Mouse (Mus musculus) ovary, adult 18-20 months (tissue): ENCODE measurements around the gene Tulp4.

Experiments used
- DNase-seq: peaks from one replicate; pipeline ENCODE4 v3.0.0; 2022; ENCODE audit warnings: low spot score, mixed read lengths

Tulp4 gene

DNA sequence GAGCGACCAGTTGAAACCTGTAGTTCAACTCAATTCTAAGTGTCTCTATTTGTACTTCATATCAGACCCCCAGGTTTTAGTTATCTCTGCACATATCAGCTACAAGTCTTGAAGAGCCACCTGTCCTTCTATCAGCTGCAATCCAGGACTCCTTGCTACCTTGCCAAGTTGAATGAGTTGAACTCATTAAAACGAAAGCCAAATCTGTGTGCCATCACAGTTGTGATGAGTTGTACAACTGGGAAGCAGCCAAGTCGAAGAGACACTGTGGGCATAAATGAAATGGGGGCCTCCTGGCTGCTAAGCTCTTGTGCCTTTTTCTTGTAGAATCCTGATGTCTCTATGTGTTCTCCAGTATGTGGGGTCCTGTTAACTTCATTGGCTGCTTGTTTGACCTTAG, 19.2 kb downstream of the Tulp4 start:
- DNase-seq: no peak

DNA sequence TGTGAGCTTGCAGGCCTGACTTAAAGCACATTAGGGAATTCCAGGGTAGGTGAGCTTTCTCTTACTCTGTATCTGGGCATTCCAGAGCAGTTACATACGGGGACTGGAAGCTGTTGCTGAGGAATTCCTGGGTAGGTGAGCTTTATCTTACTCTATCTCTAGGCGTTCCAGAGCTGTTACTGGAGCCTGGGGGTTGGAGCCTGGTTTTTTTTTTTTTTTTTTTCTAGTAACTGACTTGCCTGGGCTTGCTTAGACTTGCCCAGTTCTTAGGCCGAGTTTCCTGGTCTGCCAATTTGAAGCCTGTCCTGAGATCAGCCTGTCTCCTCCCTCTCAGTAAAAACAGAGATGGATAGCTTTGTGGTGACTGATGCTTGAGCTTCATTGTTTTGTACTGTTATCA, 21.8 kb downstream of the Tulp4 start:
- DNase-seq: no peak

DNA sequence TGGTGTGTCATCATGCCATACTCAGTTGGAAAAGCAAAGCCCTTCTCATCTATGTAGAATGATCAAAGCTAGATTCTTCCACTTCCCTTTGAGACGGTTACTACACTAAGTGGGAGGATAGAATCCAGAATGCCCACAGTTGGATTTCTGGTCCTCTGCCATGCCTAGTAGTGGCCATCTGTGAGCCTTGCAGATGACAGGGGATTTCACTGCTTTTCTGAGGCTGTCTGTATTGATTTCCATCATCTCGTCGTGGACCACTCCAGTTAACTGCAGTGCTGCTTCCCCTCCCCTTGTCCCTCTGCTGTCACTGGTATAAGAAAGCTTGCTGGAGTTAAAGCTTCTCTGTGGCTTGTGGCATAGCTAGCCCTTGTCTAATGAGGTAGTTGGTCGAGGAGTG, 23.1 kb downstream of the Tulp4 start:
- no peak for DNase-seq

DNA sequence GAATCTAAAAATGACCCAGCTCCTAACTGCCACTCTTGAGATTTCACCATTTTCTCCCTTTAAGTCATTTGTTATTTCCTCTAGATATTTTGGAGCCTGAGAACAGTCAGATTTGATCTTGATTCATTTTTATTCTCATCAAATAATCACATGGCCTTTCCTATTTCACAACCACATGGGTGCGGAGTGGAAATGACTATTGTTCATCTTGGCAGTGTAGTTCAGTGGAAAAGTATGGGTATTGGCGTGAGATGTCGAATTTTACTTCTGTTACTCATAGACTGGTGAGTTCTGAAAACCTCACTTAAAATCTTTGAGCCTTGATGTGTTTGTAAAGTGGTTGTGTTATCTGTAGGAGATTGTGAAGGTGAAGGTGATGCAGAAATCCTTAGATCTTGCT, 24.8 kb downstream of the Tulp4 start:
- DNase-seq: no peak

DNA sequence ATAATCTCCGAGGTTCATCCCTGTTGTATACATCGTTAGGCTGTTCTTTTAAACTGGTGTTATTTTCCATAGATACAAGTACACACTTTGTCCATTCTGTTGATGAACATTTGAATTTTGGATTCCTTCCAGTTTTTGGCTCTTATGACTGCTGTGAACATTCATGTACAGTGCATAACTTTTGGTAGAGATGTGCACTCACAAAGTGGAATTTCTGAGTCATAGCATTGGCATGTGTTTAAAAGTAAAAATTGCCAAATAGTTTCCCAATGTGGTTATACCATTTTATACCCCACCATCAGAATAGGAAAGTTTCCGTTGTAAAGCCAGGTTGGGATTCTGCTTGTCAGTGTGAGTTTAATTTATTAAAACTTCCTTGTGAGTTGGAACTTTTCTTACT, 34.6 kb downstream of the Tulp4 start:
- DNase-seq: no peak

DNA sequence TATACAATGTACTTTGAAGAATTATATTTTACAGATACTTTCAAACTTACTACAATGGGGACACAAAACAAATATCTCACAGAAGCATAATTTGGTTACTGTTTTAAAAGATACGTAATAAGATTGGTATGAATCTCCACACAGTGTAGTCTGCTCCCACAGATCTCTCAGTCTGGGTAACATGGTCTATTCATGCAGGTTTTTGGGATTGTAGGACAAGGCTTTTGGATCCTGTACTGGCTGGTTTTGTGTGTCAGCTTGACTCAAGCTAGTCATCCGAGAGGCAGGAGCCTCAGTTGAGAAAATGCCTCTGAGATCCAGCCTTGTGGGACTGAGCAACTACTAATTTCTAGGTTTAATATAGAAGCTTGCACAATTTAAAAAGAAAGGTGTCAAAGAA, 35.1 kb downstream of the Tulp4 start:
- no peak for DNase-seq

DNA sequence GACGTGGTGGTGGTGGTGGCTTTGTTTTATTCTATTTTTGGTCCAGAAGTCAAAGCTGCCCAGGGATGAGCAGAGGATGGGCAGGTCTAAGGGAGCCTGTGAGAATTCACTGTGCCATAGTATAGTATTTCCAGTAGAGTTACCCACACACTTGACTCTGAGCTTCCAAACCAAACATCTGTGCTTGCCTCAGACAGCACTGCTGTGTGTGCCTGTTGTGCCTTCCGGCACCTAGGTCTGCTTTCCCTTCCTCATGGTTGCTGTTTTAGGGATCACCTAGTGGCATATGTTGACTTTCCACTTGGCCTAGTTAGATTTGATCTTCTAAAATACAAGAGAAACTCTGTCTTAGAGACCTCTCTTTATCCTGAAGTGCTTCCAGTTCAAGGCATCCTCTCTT, 39.0 kb downstream of the Tulp4 start:
- no peak for DNase-seq

DNA sequence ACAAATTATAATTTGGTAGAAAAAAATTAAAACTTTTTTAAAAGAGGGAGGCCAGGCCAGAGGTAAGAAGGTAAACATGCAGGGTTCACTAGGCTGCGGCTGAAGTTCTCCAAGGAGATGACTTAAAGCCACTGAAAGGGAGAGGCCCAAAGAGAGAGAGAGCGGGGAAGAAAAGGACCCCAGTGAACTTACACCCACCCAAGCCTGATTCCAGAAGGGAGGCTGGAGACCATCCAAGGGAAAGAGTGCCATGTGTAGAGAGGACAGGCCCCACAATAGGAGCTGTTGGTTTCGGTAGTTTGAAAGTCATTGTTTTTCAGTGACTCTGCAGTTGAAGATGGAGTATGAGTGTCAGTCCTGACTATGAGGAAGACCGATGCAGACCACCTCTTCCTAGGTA, 46.7 kb downstream of the Tulp4 start:
- DNase-seq: no peak

DNA sequence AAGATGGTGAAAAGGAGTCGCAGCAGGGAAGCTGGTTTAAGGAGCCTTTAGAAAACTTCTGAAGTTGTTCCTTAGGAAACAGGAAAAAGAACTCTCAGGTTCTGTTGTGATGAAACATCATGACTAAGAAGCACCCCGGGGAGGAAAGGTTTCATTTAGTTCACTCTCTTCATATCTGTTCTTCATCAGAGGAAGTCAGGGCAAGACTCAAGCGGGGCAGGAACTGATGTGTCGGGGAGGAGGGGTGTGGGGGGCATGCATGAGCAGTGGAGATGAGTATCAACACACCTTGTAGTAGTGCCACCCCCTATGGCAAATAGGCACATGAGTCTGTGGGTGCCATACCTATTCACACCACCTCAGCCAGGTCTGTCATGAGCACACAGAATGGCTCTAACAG, 47.3 kb downstream of the Tulp4 start:
- no peak for DNase-seq

DNA sequence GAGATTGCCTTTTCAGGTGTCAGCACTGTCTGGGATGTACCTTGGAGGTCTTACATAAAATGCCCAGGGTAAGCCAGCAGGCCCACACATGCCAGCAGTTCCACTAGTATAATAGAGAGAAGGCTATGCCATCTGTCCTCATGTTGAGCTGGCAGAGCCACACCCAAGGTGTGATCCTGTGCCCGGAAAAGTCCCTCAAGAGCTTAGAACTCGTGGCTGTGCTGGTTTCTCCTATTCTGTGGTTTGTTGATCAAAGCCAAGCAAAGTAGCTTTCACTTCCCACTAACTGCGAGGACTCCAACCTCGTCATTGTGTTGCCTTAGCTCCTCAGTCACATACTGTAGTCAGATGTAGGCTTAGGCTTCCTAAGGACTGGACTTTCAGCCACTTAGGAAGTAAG, 48.1 kb downstream of the Tulp4 start:
- no peak for DNase-seq

DNA sequence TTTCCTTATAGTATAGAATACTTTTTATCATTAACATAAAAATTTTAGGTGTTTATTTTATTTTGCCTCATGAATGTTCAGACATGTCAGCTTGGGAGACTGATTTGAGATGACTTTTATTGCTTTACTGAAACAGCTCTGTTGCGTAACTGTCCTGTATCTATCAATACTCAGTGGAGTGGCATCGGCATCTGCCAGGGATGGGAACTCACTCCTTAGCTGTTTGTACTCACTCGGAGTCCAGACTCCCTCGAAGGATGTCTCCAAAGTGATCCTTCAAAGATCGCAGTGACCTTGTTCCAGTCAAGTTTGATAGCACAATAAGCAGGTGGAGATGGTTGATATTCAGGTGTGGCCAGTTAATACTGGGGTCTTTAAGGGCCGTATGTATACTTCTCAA, 54.3 kb downstream of the Tulp4 start:
- DNase-seq: no peak

DNA sequence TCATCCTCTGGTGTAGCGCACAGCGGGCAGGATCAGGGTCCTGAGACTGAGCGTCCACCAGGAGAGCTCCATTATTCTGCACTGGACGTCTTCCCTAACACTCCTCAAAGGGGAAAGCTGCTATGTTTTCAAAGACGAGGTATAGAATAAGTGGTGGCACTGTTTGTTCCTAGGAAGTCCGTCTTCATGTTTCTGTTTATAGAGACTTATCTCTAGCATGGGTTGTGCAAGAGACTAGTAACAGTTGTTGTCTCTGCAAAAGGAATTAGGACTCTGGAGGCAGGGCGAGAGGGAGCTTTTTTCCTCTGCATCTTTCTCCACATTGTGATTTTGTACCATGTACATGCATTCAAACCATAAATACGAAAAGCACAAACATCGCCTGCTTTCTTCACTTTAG, 55.7 kb downstream of the Tulp4 start:
- DNase-seq: no peak

DNA sequence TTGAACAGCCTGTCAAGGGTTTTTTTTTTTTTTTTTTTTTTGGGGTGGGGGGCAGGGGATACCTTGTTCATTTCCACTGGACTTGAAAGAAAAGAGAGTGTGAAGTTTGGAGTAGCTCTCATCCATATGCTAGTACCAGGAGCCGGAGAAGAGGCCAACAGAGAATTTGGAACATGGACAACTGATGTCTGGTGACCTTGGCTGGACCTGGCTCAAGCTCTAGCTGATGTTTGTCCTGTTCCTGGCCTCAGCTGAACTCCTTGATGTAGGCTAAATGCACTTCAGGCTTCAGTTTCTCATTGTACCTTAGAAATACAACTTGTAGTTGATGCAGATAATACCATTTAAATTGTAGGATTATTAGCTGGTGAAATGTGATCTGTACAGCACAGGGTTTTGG, 56.5 kb downstream of the Tulp4 start:
- DNase-seq: no peak

DNA sequence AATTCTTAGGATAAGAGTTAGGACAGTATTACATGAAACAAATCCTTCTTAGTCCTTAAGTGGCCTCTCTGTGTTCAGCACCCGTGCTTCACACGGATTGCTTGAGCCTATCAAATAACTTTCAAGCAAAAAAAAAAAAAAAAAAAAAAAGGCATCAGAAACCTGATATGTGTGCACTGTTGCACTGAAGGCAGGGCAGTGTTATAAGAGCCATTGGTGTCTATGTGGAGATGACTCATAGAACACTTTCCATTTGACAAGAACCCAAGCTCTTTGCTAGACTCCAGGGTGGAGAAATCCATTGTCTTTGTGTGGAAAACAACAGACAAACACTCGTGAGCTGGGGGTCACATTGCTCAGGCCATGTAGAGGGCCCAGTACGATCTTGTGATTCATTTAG, 58.7 kb downstream of the Tulp4 start:
- DNase-seq: no peak

DNA sequence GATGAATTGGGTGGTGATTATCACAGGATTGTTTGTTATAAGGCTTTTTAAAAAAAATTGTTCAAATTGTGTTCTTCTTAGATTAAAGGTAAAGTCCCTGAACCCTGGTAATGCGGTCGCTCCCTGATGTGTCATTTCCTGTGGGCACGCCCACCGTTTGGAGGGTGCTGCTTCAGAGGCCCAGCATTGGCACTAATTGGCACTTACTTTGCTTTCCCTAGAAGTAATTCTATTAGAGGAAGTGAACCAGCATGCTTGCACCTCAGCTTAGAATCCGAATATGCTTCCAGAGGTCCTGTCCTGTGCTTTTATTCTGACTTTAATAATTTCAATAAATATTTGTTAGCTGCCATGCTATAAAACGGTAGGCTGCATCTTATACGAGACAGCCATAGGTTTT, 66.2 kb downstream of the Tulp4 start:
- DNase-seq: no peak

DNA sequence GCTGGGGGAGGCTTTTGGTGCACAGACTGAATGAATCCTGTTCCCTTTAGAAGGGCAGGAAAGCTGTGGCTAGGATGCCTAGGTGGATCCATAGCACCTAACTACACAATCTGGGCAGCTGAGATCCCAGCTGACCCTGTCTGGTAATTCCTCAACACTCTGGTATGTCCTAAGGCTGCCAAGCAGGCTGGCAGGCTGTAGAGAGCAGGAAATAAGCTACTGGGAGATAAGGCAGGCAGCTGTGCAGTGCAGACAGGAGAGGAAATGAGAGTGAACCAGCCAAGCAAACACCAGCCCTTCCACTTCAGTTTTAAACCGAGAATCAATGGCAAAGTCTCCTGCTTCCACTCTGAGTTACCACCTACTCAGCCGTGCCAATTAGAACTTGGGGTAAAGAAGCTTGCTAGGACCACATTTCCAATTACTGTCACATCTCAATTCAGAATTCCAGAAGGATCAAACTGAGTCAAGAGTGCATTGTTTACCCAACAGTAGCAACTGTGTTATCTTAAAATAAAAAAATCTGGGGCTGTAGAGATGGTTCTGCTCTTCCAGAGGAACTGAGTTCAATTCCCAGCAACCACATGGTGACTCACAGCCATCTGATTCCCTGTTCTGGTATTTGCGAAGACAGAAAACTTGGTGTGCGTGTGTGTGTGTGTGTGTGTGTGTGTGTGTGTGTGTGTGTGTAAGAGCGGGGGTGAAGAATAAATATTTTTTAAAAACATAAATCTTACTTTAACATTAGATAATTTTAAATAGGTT, 66.9 kb downstream of the Tulp4 start:
- peak; percentile 36 for DNase-seq

DNA sequence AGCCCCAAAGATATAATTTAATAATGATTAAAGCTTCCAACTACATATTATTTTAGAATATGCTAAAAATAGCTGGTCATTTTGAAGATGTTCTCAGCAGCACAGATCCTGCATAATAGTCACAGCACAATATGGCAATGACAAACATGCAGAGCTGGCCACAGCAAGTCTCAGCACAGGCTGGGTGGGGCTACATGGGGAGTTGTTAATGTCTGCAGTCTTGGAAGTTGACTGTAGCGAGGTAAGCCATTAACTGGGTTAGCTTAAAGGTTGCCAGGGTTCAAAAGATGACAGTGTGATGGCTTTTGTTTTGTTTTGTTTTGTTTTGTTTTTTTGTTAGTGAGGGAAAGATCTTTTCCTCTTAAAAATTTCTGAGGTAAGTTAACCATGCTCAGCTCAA, 68.3 kb downstream of the Tulp4 start:
- no peak for DNase-seq

DNA sequence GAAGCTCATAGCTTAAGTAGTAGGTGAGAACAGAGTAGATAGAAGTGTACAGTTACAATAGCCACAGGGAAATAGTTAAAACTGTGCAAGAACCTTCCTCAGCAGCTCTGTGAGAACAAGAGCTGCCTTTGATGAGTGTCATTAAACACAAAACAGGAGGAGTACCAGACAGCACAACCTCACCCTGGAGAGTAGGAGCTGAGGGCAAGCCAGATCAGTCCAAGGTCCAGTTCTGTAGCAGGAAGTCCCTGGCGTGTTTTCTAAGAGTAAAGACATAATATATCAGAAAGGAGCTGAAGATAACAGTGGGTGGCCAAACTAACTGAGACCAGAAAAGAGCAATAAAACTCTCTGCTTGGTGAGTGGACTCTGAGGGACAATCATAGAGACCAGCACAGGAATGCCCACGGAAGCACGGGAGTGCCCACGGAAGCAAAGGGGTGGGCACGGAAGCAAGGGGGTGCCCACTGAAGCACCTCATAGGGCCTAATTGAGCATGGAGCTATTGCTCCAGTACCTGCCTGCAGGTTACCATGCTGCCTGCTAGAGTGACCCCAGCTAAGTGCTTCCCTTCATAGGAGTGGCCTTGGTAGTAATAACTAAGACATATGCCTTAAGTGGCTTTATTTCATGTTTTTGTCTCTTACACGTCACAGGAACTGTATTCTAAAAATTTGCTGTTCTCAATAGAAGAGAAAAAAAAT, 72.5 kb downstream of the Tulp4 start:
- no peak for DNase-seq

DNA sequence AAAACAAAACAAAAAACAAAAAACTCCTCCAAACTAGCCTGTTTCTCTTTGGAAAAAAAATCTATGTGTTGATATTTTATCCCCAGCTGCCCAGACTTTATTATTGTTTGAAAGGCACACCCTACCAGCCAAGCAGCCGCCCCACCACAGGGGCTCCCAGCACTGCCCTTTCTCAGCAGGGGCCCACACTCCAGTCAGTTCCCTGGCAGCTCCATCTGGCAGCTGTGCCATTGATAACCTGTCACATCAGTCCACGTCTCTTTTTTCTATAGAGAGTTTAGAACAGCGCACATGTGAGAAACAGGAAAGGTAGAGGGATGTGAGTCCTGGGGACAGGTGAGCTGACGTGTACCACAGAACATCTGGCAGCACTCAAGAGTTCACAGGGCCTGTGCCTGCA, 73.2 kb downstream of the Tulp4 start:
- no peak for DNase-seq

DNA sequence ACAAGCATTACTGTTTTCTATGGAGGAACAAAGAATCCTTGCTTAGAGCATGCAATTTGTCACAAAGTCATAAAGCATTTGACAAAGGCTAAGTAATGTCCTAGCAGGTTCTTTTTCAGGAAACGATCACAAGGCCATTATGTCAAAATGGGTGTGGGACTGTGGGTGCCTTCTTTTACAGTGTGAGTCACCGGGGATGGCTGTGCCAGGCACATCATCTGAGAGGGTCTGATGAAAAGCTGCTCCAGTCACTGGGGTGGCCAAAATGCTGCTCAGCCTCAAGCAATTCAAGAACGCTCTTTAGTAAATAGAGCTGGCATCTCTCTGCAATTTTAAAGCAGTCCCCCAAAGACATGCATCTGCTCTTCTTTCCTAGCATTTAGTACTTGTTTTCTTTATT, 74.2 kb downstream of the Tulp4 start:
- no peak for DNase-seq

DNA sequence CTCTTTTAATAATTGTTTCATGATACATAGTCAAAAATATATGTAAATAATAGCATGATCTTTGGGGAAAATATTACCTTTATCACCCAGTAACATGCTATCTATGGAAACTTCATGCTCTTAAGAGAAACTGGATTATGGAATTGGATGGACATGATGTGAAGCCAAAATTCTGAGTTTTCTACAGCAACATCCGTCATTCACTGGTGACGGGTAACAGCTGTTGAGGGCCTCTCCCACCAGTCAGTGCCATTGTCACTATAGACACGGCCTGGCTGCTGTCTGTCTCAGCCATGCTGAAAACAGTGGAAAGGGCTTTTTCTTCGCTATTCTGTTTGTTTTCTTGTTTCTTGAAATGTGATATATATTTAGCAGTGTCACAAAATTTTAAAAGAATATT, 76.5 kb downstream of the Tulp4 start:
- no peak for DNase-seq

DNA sequence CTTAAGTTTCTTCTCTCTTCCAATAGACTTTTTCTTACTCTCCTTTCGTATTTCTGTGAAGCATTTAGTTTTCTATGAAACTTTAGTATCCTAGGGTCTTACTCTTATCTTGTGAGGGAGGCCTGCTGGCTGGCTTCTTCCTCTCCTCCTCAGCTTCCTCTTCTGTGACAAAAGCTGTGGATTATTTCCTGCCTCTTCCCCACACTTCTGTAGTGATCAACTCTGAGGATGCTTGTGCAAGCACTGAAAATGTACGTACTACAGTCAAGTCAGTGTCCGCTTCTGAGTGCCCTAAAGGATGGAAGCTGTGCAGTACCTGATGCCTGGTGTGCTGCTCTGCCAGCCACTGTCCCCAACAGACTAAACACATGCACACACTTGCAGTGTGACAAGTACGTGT, 80.4 kb downstream of the Tulp4 start:
- no peak for DNase-seq

DNA sequence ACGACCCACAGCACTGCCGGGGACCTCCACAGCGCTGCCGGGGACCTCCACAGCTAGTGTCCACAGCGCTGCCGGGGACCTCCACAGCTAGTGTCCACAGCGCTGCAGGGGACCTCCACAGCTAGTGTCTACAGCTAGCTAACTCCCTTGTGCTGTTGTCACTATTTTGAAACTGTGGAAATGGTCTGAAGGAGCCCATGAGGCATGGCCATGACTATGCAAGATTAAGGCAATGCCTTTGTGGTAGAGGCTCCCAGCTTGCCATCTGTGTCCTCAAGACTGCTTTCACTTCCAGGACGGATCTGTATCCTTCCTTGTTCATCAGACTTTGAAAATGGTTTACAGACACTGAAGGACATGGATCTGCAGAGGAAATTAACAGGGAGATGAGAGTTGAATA, 80.9 kb downstream of the Tulp4 start:
- DNase-seq: no peak

DNA sequence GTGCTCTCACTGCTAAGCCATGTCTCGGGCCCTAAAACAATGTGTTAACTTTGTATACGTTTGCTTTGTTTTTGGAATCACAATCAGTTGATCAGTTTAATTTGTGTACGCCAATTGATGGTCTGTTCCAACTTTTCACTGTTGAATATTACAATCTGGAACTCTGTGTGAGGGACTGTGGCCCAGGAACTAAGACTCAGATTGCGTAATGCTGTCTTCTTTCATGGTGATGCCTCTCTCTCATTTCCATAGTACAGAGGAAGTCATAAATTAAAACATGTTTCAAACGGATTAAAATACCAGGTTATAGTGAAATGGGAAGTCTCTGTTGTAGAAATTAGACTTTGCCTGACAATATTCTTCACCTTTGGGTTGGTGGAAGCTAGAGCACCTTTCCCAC, 83.0 kb downstream of the Tulp4 start:
- DNase-seq: no peak
